In genomic region chr11:119707259-119707658, GRCm38 (mm10) we compare ENCODE assay signal across 22 mouse cellular contexts.
DNase-seq lines count a peak whose midpoint lies in the region; ATAC-seq and TF ChIP-seq lines count a peak whose summit lies in the region.
"Had no signal": no experiment of that assay in that cellular context is flagged by ENCODE, and none has a peak within 500 bp of the region (broad histone marks: within the 10 kb centered on the region; RNA-seq: fewer than 3 reads in every experiment).

No protein-coding gene starts in this region.

- no peak overlapping the region for H3K9ac ChIP-seq in lung, embryonic 14.5 days
- no peak overlapping the region for H3K9ac ChIP-seq in kidney, embryonic 16.5 days (replicated peaks; ENCODE audit: low read length)
- H3K9ac ChIP-seq: forebrain, embryonic 13.5 days; heart, embryonic 13.5 days; hindbrain, embryonic 12.5 days; hindbrain, embryonic 15.5 days had no signal

- no peaks in the 10 kb centered on the region for H3K4me1 ChIP-seq in lung, embryonic 14.5 days (ENCODE audit: insufficient read depth)
- H3K4me1 ChIP-seq in lung, adult 2 months (ENCODE audit: control insufficient read depth, insufficient read depth, low read length) = peaks cover 8% of the 10 kb centered on the region; the same call in 1 of the 2 replicates
- no peaks in the 10 kb centered on the region for H3K4me1 ChIP-seq in kidney, embryonic 16.5 days (ENCODE audit: insufficient read depth, low read length)

- ATAC-seq in lung, embryonic 14.5 days (ENCODE audit: insufficient read depth) = no peak
- no peak for ATAC-seq in kidney, embryonic 16.5 days (ENCODE audit: low FRiP score, low TSS enrichment)
- ATAC-seq: forebrain, embryonic 13.5 days; forebrain, embryonic 16.5 days had no signal

- TF ChIP-seq POLR2A in lung, adult 2 months (IDR thresholded peaks at IDR 0.05; ENCODE audit: borderline replicate concordance, extremely low read depth, low read depth, low read length) = no peak

- no peaks in the 10 kb centered on the region for H3K36me3 ChIP-seq in lung, embryonic 14.5 days (ENCODE audit: insufficient read depth)
- no peaks in the 10 kb centered on the region for H3K36me3 ChIP-seq in kidney, embryonic 16.5 days (ENCODE audit: insufficient read depth, low read length)
- H3K36me3 ChIP-seq: forebrain, embryonic 10.5 days; heart, embryonic 13.5 days; hindbrain, embryonic 12.5 days; hindbrain, embryonic 15.5 days had no signal

- no peaks in the 10 kb centered on the region for H3K27me3 ChIP-seq in lung, embryonic 14.5 days (ENCODE audit: insufficient read depth, low read length)
- no peaks in the 10 kb centered on the region for H3K27me3 ChIP-seq in kidney, embryonic 16.5 days (ENCODE audit: insufficient read depth, low read length)
- H3K27me3 ChIP-seq: forebrain, embryonic 13.5 days; heart, embryonic 13.5 days; hindbrain, embryonic 12.5 days; hindbrain, embryonic 15.5 days had no signal

- H3K4me2 ChIP-seq in lung, embryonic 14.5 days = no peak overlapping the region
- no peak overlapping the region for H3K4me2 ChIP-seq in kidney, embryonic 16.5 days (replicated peaks; ENCODE audit: low read depth, low read length)
- H3K4me2 ChIP-seq: forebrain, embryonic 13.5 days; heart, embryonic 13.5 days; hindbrain, embryonic 12.5 days; hindbrain, embryonic 15.5 days had no signal

- H3K27ac ChIP-seq in lung, embryonic 14.5 days (ENCODE audit: low read depth) = no peak overlapping the region
- H3K27ac ChIP-seq in layer of hippocampus, adult 2 months = no peak overlapping the region
- H3K27ac ChIP-seq in kidney, embryonic 16.5 days (ENCODE audit: low read length) = no peak overlapping the region
- H3K27ac ChIP-seq: forebrain, embryonic 10.5 days; forebrain, embryonic 13.5 days; heart, embryonic 13.5 days; hindbrain, embryonic 12.5 days; hindbrain, embryonic 15.5 days had no signal

- 63% methylated on average over 1 of the region's 1 CpGs for WGBS in lung, embryonic 14.5 days
- WGBS in lung, adult 2 months = 78% methylated on average over 1 of the region's 1 CpGs
- WGBS in kidney, embryonic 16.5 days = 93% methylated on average over 1 of the region's 1 CpGs

- H3K9me3 ChIP-seq in lung, embryonic 14.5 days (ENCODE audit: low read depth, low read length) = no peaks in the 10 kb centered on the region
- H3K9me3 ChIP-seq in kidney, embryonic 16.5 days (ENCODE audit: low read length) = no peaks in the 10 kb centered on the region
- H3K9me3 ChIP-seq: forebrain, embryonic 10.5 days; forebrain, embryonic 13.5 days; heart, embryonic 13.5 days; hindbrain, embryonic 12.5 days; hindbrain, embryonic 15.5 days had no signal

- peak; percentile 13 for DNase-seq in lung, embryonic 14.5 days
- DNase-seq in lung, adult 2 months = no peak
- DNase-seq in adipocyte (ENCODE audit: low spot score) = peak; percentile 13
- peak; percentile 39 for DNase-seq in lung, postnatal 25 days (ENCODE audit: low spot score)
- DNase-seq in layer of hippocampus, adult 2 months (ENCODE audit: low spot score in 2 of 2) = no peak
- DNase-seq in ovary, adult 18-20 months (ENCODE audit: low spot score) = no peak
- DNase-seq: adrenal gland, adult 8-10 months; adrenal gland, postnatal 25 days; cerebellum, adult 18-20 months; cerebellum, adult 9-10 months; cerebellum, postnatal 14 days; gastrocnemius, postnatal 14 days; heart, adult 11 months; heart, postnatal 14 days; heart, postnatal 4 days had no signal

- no peak for TF ChIP-seq CTCF in lung, embryonic 14.5 days (IDR thresholded peaks at IDR 0.05; ENCODE audit: low read depth)
- no peak for TF ChIP-seq CTCF in lung, adult 2 months (IDR thresholded peaks at IDR 0.05; ENCODE audit: insufficient read depth, low read length)
- TF ChIP-seq CTCF in layer of hippocampus, adult 2 months (conservative IDR thresholded peaks at IDR 0.05) = no peak

- no peak overlapping the region for H3K4me3 ChIP-seq in lung, embryonic 14.5 days (ENCODE audit: low read depth, low read length)
- H3K4me3 ChIP-seq in lung, adult 2 months (replicated peaks; ENCODE audit: extremely low read depth, low read depth, low read length) = no peak overlapping the region
- no peak overlapping the region for H3K4me3 ChIP-seq in layer of hippocampus, adult 2 months
- no peak overlapping the region for H3K4me3 ChIP-seq in kidney, embryonic 16.5 days (ENCODE audit: low read length)
- H3K4me3 ChIP-seq: forebrain, embryonic 10.5 days; forebrain, embryonic 13.5 days; heart, embryonic 13.5 days; hindbrain, embryonic 12.5 days; hindbrain, embryonic 15.5 days had no signal

Comparison
In these comparisons a context has a peak if more than half of its experiments do, and no peak if none do; other contexts are left out.
1. DNase-seq: peak in lung, embryonic 14.5 days (single experiment), adipocyte (single experiment) and lung, postnatal 25 days (single experiment); none in lung, adult 2 months (single experiment), layer of hippocampus, adult 2 months (0 of 2) and ovary, adult 18-20 months (single experiment).